Mouse (Mus musculus) cerebellum, adult 2 months (tissue): Measurements from ENCODE around the gene Nom1.

Source experiments
- CTCF ChIP-seq: fragments of 200-500 bp; IDR thresholded peaks from 2 replicates; pipeline ENCODE4 v1.5.1; 2011; ENCODE audit warnings: low read depth, mild to moderate bottlenecking, control low read depth, low read length, moderate library complexity, borderline replicate concordance; ENCODE audit not compliant: insufficient read depth
- POLR2A ChIP-seq: fragments of 200-500 bp; IDR thresholded peaks from 2 replicates; pipeline ENCODE4 v1.6.1; 2011; ENCODE audit warnings: low read length, control low read depth, borderline replicate concordance; ENCODE audit not compliant: insufficient read depth

DNA sequence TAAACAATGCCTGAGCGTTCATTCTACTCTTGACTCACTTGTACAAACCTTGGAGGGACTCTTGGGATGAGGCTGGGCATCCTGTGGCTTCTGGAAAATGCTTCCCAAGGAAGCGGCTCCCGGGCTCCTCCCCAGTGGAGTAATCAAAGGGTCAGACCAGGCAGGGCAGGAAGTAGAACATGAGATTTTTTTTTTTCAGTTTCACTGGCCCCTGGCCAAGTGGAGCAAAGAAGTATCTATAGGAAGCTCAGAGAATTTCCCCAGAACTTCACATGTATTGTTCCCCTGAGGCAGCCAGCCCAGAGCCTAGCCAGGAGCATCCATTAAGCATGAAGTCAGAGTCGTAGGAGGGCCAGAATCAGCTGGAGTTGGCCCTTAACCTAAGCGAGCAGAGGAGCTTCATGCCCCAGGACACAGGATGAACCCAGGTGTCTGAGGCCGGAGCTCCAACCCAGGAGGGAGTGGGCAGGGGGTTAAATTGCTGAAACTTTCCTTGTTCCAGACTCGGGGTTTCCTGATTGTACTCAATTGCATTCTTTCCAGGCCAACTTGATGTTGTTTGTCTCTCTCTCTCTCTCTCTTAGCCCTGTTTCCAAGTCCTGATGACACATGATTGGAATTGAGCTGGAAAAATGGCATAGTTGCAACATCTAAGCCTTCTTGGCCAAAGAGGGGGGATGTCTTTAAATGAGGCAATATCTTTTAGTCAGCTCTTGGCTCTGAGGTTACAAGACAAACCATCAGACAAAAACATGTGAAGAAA, 46.1 kb upstream of the Nom1 start:
- TF ChIP-seq POLR2A: no peak
- no peak for TF ChIP-seq CTCF
